Mouse (Mus musculus): Measurements from ENCODE around the gene Rorb. TPM values are rescaled to one million over a fixed set of nuclear protein-coding genes. Genes with fewer than 3 reads are reported as not detected.

The Rorb gene
- polyA plus RNA-seq, 1 experiment: not detected

DNA sequence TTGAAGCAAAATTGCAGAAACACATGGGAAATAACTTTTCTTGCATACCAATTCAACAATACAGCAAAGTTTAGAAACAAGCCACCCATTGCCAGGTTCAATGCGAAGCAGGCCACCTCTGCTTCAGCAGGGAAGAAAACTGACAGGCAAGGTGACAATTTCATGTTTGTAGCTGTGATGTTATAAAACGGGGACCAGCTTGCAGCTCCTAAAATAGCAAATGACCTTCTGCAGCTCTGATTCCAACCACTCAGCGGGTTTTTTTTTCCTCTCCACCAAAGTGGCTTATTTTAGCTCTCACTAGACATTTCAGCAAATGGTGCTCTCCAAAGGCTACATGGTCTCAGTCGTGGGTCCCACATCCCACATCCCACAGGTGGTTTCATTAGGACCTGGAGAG is 143.7 kb downstream of the Rorb start:
- no peaks in the 10 kb centered on the region for H3K4me1 ChIP-seq (ENCODE audit: control insufficient read depth, insufficient read depth, low read length)
- H3K27ac ChIP-seq (ENCODE audit: insufficient read depth, low read depth, low read length): no peak overlapping the region
- H3K4me3 ChIP-seq (ENCODE audit: insufficient read depth, low read length): no peak overlapping the region
- TF ChIP-seq POLR2A (IDR thresholded peaks at IDR 0.05; ENCODE audit: borderline replicate concordance, low read depth, low read length) (no peak), CTCF (IDR thresholded peaks at IDR 0.05; ENCODE audit: low read depth, low read length) (no peak)

DNA sequence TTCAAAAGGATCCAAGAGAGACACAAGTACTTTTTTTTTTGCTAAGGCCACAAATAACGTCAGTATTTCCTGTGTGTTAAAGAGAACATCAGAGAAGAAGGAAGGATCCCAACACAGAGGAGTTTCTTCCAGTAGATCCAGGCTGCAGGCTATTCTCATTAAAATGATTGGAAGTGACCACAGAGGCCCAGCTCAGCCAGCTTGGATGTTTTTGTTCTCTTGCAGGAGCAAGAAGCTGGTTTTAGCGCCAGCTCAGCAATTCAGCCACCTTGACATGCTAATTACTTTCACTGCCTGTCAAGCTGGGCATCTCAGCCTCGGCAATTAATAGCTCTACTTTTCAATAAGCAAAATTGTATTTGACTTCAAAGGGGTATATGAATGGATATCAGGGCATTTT is 151.1 kb downstream of the Rorb start:
- H3K27ac ChIP-seq (ENCODE audit: insufficient read depth, low read depth, low read length): no peak overlapping the region
- TF ChIP-seq CTCF (IDR thresholded peaks at IDR 0.05; ENCODE audit: low read depth, low read length) (no peak), POLR2A (IDR thresholded peaks at IDR 0.05; ENCODE audit: borderline replicate concordance, low read depth, low read length) (no peak)
- no peak overlapping the region for H3K4me3 ChIP-seq (ENCODE audit: insufficient read depth, low read length)
- H3K4me1 ChIP-seq (ENCODE audit: control insufficient read depth, insufficient read depth, low read length): no peaks in the 10 kb centered on the region

DNA sequence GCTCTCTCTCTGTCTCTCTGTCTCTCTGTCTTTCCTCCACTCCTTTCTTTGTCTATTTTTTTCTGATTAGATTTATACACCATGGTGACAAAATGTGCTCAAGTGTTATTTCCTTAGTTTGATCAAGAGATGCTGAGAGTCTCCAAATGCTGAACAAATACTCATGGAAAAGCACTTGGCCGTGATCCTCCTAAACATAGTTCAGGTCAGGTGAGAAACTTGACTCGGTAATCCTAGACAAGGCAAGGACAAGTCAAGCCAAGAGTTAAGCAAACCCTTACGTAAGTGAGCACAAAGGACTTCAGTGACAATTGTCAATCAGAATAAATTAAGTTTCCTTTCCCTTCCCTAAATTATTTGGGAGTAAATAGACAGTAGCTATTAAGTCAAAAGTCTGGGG is 158.2 kb downstream of the Rorb start:
- TF ChIP-seq POLR2A (IDR thresholded peaks at IDR 0.05; ENCODE audit: borderline replicate concordance, low read depth, low read length) (no peak), CTCF (IDR thresholded peaks at IDR 0.05; ENCODE audit: low read depth, low read length) (no peak)
- no peak overlapping the region for H3K4me3 ChIP-seq (ENCODE audit: insufficient read depth, low read length)
- no peaks in the 10 kb centered on the region for H3K4me1 ChIP-seq (ENCODE audit: control insufficient read depth, insufficient read depth, low read length)
- H3K27ac ChIP-seq (ENCODE audit: insufficient read depth, low read depth, low read length): no peak overlapping the region

DNA sequence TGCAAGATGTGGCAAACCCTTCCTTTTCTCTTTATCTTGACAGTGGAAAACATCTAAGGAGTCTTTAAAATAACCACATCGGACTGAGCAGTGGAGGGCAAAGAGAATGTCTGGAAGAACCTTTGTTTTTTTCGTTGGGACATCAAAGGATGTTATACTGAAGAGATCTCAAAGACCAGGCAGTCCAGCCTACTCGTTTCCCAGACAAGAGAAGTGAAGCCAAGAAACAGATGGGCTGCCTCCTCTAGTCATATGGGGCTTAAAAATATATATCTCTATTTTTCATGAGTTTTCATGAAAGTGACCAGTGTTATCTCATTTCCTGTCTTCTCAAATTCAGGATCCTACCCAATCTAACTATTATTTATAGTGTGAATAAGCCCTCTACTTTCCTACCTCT is 163.8 kb downstream of the Rorb start:
- TF ChIP-seq POLR2A (IDR thresholded peaks at IDR 0.05; ENCODE audit: borderline replicate concordance, low read depth, low read length): no peak
- TF ChIP-seq CTCF (IDR thresholded peaks at IDR 0.05; ENCODE audit: low read depth, low read length): no peak
- Histone ChIP-seq H3K4me1 (ENCODE audit: control insufficient read depth, insufficient read depth, low read length) (no peaks in the 10 kb centered on the region), H3K27ac (ENCODE audit: insufficient read depth, low read depth, low read length) (no peak overlapping the region), H3K4me3 (ENCODE audit: insufficient read depth, low read length) (no peak overlapping the region)

DNA sequence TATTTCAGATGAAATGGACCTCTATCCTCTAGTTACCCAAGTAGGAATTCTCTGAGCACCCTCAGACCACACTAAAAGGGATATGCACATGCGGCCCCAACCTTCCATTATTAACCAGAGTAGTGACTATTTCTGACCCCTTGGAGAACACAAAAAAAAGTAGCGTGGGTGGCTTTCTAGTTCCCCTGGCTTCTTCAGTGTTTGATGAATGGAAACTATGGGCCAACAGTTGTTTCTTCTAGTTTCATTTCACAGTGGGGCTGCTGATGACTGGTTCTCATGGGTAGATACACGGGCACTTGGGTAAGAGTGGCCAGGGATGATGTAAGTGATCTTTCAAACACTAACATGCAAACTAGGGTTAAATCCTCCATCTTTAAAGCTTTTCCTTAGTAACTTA is 165.7 kb downstream of the Rorb start:
- H3K4me3 ChIP-seq (ENCODE audit: insufficient read depth, low read length): no peak overlapping the region
- H3K27ac ChIP-seq (ENCODE audit: insufficient read depth, low read depth, low read length): no peak overlapping the region
- TF ChIP-seq CTCF (IDR thresholded peaks at IDR 0.05; ENCODE audit: low read depth, low read length) (no peak), POLR2A (IDR thresholded peaks at IDR 0.05; ENCODE audit: borderline replicate concordance, low read depth, low read length) (no peak)
- no peaks in the 10 kb centered on the region for H3K4me1 ChIP-seq (ENCODE audit: control insufficient read depth, insufficient read depth, low read length)

DNA sequence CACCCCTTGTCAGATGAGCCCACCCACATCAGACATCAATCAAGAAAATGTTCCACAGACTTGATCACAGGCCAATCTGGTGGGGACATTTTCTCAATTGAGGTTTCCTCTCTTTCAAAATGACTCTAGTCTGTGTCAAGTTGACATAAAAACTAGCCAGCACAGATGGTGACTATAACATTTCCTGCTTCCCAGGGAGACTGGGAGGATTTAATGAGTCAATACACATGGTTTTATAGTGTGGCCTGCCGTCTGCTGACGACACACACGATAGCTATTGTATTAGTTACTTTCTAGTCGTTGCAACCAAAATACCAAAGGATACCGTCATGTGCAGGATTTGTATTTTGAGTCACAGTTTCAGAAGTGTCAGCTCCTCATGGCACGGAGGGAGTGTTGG is 169.6 kb downstream of the Rorb start:
- no peak overlapping the region for H3K27ac ChIP-seq (ENCODE audit: insufficient read depth, low read depth, low read length)
- H3K4me3 ChIP-seq (ENCODE audit: insufficient read depth, low read length): no peak overlapping the region
- H3K4me1 ChIP-seq (ENCODE audit: control insufficient read depth, insufficient read depth, low read length): no peaks in the 10 kb centered on the region
- no peak for TF ChIP-seq POLR2A (IDR thresholded peaks at IDR 0.05; ENCODE audit: borderline replicate concordance, low read depth, low read length)

DNA sequence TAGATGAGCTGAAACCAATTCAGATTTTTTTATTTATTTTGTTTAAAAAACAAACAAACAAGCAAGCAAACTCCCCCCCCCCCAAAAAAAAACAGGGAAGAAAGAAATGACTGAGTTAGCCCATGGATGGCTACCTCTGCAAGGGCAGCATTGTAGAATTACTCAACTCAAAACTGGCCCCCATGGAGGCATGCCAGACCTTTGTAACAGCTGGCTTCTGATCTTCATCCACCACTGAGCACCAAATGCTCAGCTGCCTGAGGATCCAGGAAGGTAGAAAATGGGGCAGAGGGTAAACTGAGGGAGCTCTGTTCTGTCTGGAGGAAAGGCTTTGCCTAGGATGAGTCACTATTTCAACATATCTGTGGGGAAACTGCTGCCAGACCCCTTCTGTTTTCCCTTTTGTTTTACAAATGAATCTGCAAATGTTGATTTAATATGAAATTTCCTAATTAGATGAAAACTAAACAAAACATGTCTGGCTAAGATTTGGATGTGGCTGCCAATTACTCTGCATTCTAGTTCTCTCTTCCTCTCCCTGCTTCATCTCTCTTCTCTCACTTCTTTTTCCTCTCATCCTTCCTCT is 199.1 kb downstream of the Rorb start:
- TF ChIP-seq CTCF (IDR thresholded peaks at IDR 0.05; ENCODE audit: low read depth, low read length) (no peak), POLR2A (IDR thresholded peaks at IDR 0.05; ENCODE audit: borderline replicate concordance, low read depth, low read length) (no peak)
- Histone ChIP-seq H3K4me1 (ENCODE audit: control insufficient read depth, insufficient read depth, low read length) (no peaks in the 10 kb centered on the region), H3K27ac (ENCODE audit: insufficient read depth, low read depth, low read length) (no peak overlapping the region), H3K4me3 (ENCODE audit: insufficient read depth, low read length) (no peak overlapping the region)

DNA sequence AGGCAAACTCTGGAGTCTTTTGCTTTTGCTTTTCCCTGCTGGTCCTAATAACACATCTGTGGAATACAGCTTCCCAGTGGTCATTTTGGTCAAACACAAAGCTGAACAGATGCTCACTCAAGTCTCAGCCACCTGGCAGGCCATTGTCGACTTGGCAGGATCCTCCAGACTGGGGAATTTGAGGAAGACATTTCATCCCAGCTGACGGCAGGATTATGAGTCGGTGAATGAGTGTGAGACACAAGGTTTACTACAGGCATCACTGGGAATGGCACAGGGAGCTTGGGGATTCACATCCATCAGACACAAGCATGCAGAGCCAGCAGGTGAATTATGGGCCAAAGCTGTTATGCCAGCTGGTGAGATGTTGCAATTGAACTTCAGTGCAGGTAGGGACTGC is 201.4 kb downstream of the Rorb start:
- Histone ChIP-seq H3K4me1 (ENCODE audit: control insufficient read depth, insufficient read depth, low read length) (no peaks in the 10 kb centered on the region), H3K4me3 (ENCODE audit: insufficient read depth, low read length) (no peak overlapping the region), H3K27ac (ENCODE audit: insufficient read depth, low read depth, low read length) (no peak overlapping the region)
- TF ChIP-seq CTCF (IDR thresholded peaks at IDR 0.05; ENCODE audit: low read depth, low read length) (no peak), POLR2A (IDR thresholded peaks at IDR 0.05; ENCODE audit: borderline replicate concordance, low read depth, low read length) (no peak)

DNA sequence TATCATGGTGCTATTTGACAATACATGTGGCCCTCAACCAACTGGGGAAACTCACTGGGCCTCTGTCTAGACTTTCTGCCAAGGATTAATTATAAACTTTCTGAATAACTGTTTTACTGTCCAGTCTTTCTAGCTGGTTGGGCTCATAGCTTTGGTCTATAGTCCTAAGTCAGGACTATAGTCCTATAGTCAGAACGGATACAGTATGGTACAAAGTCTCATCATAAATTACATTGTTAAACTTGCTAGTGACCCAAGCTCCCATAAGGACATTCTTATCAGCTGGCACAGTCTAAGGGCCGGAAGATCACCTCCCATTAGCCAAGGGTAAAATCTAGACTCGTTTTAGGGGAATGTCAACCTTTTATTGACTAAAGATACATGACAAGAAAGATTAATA is 205.5 kb downstream of the Rorb start:
- no peak overlapping the region for H3K4me3 ChIP-seq (ENCODE audit: insufficient read depth, low read length)
- no peak overlapping the region for H3K27ac ChIP-seq (ENCODE audit: insufficient read depth, low read depth, low read length)
- H3K4me1 ChIP-seq (ENCODE audit: control insufficient read depth, insufficient read depth, low read length): no peaks in the 10 kb centered on the region
- no peak for TF ChIP-seq POLR2A (IDR thresholded peaks at IDR 0.05; ENCODE audit: borderline replicate concordance, low read depth, low read length)
- TF ChIP-seq CTCF (IDR thresholded peaks at IDR 0.05; ENCODE audit: low read depth, low read length): no peak

DNA sequence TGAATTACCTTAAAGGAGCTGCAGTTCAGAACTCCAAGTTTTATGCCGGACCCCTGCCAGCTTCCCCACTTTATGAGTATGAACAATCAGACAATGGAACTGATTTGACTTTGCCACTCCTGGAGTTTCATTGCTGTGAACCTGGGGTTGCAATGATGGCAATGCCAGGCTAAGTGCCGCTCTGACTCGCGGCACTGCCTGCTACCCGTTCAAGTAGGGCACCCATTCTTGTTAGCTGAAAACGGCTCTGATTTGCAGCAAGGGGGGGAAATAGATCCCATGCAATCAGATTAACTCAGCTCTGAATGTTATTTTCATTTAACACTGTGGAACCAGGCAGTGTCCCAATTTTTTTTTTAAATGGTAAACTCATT is 208.3 kb downstream of the Rorb start:
- no peak for TF ChIP-seq POLR2A (IDR thresholded peaks at IDR 0.05; ENCODE audit: borderline replicate concordance, low read depth, low read length)
- no peak for TF ChIP-seq CTCF (IDR thresholded peaks at IDR 0.05; ENCODE audit: low read depth, low read length)
- Histone ChIP-seq H3K4me3 (ENCODE audit: insufficient read depth, low read length) (no peak overlapping the region), H3K4me1 (ENCODE audit: control insufficient read depth, insufficient read depth, low read length) (no peaks in the 10 kb centered on the region), H3K27ac (ENCODE audit: insufficient read depth, low read depth, low read length) (no peak overlapping the region)
